Mouse (Mus musculus): ENCODE measurements at regions not wholly inside any gene's neighbourhood (a gene's known extent, or its start where the extent isn't known, plus 50 kb on each side); places are given as distances from the start of the nearest gene placed in this dataset.
A peak's percentile ranks its signal among the peaks of the same experiment; 100 is the strongest.

- no peak for DNase-seq
Observed at GRCm38 (mm10) chr2:33981321-33981720, 93.6 kb upstream of the Mvb12b start.

- DNase-seq, result no peak
Observed at GRCm38 (mm10) chr2:33980884-33981283, 93.1 kb upstream of the Mvb12b start.

- no peak for DNase-seq
Observed at GRCm38 (mm10) chr2:33979276-33979675, 91.5 kb upstream of the Mvb12b start.

- no peak for DNase-seq
Observed at GRCm38 (mm10) chr2:33978550-33978949, 90.8 kb upstream of the Mvb12b start.

- DNase-seq, result no peak
Observed at GRCm38 (mm10) chr2:33977576-33978352, 90.0 kb upstream of the Mvb12b start.

GRCm38 (mm10) chr2:33977151-33977550 is 89.4 kb upstream of the Mvb12b start:
- no peak for DNase-seq

GRCm38 (mm10) chr2:33976183-33976582 is 88.4 kb upstream of the Mvb12b start:
- DNase-seq, result no peak

- peak; percentile 34 to 41 for DNase-seq
Observed at GRCm38 (mm10) chr2:33975423-33976127, 87.8 kb upstream of the Mvb12b start.

- DNase-seq, result no peak
Observed at GRCm38 (mm10) chr2:33974737-33975422, 87.1 kb upstream of the Mvb12b start.

- no peak for DNase-seq
Observed at GRCm38 (mm10) chr2:33974031-33974430, 86.3 kb upstream of the Mvb12b start.

GRCm38 (mm10) chr2:33973213-33973834 is 85.6 kb upstream of the Mvb12b start:
- DNase-seq, result peak; percentile 79 to 85

GRCm38 (mm10) chr2:33966984-33967421 is 79.3 kb upstream of the Mvb12b start:
- peak; percentile 62 to 90 for DNase-seq

- peak in 1 of 2 experiments; percentile 44 for DNase-seq
Observed at GRCm38 (mm10) chr2:33966389-33966983, 78.7 kb upstream of the Mvb12b start.

GRCm38 (mm10) chr2:33964096-33964495 is 76.3 kb upstream of the Mvb12b start:
- DNase-seq, result no peak

- no peak for DNase-seq
Observed at GRCm38 (mm10) chr2:33962355-33963037, 74.8 kb upstream of the Mvb12b start.

- DNase-seq, result no peak
Observed at GRCm38 (mm10) chr2:33961566-33961965, 73.8 kb upstream of the Mvb12b start.

- DNase-seq, result peak in 1 of 2 experiments; percentile 49
Observed at GRCm38 (mm10) chr2:33957754-33958153, 70.0 kb upstream of the Mvb12b start.

GRCm38 (mm10) chr2:33944301-33944700 is 56.6 kb upstream of the Mvb12b start:
- no peak for DNase-seq

GRCm38 (mm10) chr2:33942085-33942484 is 54.3 kb upstream of the Mvb12b start:
- no peak for DNase-seq

GRCm38 (mm10) chr2:33941316-33941715 is 53.6 kb upstream of the Mvb12b start:
- no peak for DNase-seq

- DNase-seq, result no peak
Observed at GRCm38 (mm10) chr2:33939836-33940235, 52.1 kb upstream of the Mvb12b start.

Data from lung, postnatal 4 days (tissue).